Mouse (Mus musculus): ENCODE results near the gene Fam205a1. TPM values are rescaled to one million over a fixed set of nuclear protein-coding genes. Genes with fewer than 3 reads are reported as not detected.
"Not testable (repeated sequence)": the region's sequence is repeated elsewhere in the genome, so short reads cannot be mapped to it uniquely, and the experiment has no call there.

The Fam205a1 gene
- polyA plus RNA-seq (2016; fragmentation: Nextera tagmentation; extraction: Ambion mirVana): 0.15 and 0.18 TPM in 2 replicates

GRCm38 (mm10) chr4:42853788-42854187 is at the start of gene Fam205a1:
TSS of gene Fam205a1 (minus strand) at chr4:42853888.
- 77% methylated on average over 1 of the region's 1 CpGs for WGBS (ENCODE audit: insufficient replicate concordance)
- not testable (repeated sequence) for H3K27me3 ChIP-seq (replicated peaks); H3K4me1 ChIP-seq; ATAC-seq; H3K27ac ChIP-seq; H3K4me2 ChIP-seq; H3K4me3 ChIP-seq; H3K9me3 ChIP-seq (replicated peaks); H3K9ac ChIP-seq; H3K36me3 ChIP-seq

GRCm38 (mm10) chr4:42902730-42903129 is 49.0 kb upstream of the Fam205a1 start:
- ATAC-seq: no peak

GRCm38 (mm10) chr4:42902174-42902573 is 48.5 kb upstream of the Fam205a1 start:
- Histone ChIP-seq H3K4me2 (no peak overlapping the region), H3K4me1 (peaks cover 9% of the 10 kb centered on the region), H3K9ac (no peak overlapping the region), H3K4me3 (no peak overlapping the region), H3K36me3 (no peaks in the 10 kb centered on the region), H3K27me3 (replicated peaks) (peaks cover 38% of the 10 kb centered on the region), H3K9me3 (replicated peaks) (no peaks in the 10 kb centered on the region), H3K27ac (no peak overlapping the region)
- WGBS (ENCODE audit: insufficient replicate concordance): 36% methylated on average over 9 of the region's 9 CpGs
- ATAC-seq: no peak

More at GRCm38 (mm10) chr4:42902730-42903129, 49.0 kb upstream of the Fam205a1 start:
- Histone ChIP-seq H3K4me3 (no peak overlapping the region), H3K9ac (no peak overlapping the region), H3K4me1 (peaks cover 9% of the 10 kb centered on the region), H3K36me3 (no peaks in the 10 kb centered on the region), H3K27me3 (replicated peaks) (peaks cover 38% of the 10 kb centered on the region), H3K4me2 (no peak overlapping the region), H3K27ac (no peak overlapping the region), H3K9me3 (replicated peaks) (no peaks in the 10 kb centered on the region)
- 80% methylated on average over 5 of the region's 5 CpGs for WGBS (ENCODE audit: insufficient replicate concordance)

- Histone ChIP-seq H3K4me3 (no peak overlapping the region), H3K9me3 (replicated peaks) (no peaks in the 10 kb centered on the region), H3K9ac (no peak overlapping the region), H3K4me1 (peaks cover 9% of the 10 kb centered on the region), H3K4me2 (no peak overlapping the region), H3K36me3 (no peaks in the 10 kb centered on the region), H3K27me3 (replicated peaks) (peaks cover 38% of the 10 kb centered on the region), H3K27ac (no peak overlapping the region)
- WGBS (ENCODE audit: insufficient replicate concordance): 55% methylated on average over 5 of the region's 5 CpGs
- ATAC-seq: no peak
These were observed 47.2 kb upstream of the Fam205a1 start for GRCm38 (mm10) chr4:42900878-42901277.

GRCm38 (mm10) chr4:42898914-42899313 is 45.2 kb upstream of the Fam205a1 start:
- Histone ChIP-seq H3K9me3 (replicated peaks) (no peaks in the 10 kb centered on the region), H3K4me2 (no peak overlapping the region), H3K27me3 (replicated peaks) (peaks cover 38% of the 10 kb centered on the region), H3K9ac (no peak overlapping the region), H3K4me1 (peaks cover 6% of the 10 kb centered on the region), H3K27ac (no peak overlapping the region), H3K4me3 (no peak overlapping the region), H3K36me3 (no peaks in the 10 kb centered on the region)
- no peak for ATAC-seq
- 32% methylated on average over 3 of the region's 3 CpGs for WGBS (ENCODE audit: insufficient replicate concordance)

GRCm38 (mm10) chr4:42895118-42895517 is 41.4 kb upstream of the Fam205a1 start:
- no peak overlapping the region for H3K4me2 ChIP-seq
- H3K4me3 ChIP-seq: no peak overlapping the region
- whole genome bisulfite sequencing (ENCODE audit: insufficient replicate concordance): 81% methylated on average over 7 of the region's 7 CpGs
- no peak overlapping the region for H3K9ac ChIP-seq
- H3K27me3 ChIP-seq (replicated peaks): peaks cover 20% of the 10 kb centered on the region
- peaks cover 6% of the 10 kb centered on the region for H3K4me1 ChIP-seq
- no peak overlapping the region for H3K27ac ChIP-seq
- no peak for ATAC-seq
- no peaks in the 10 kb centered on the region for H3K36me3 ChIP-seq
- no peaks in the 10 kb centered on the region for H3K9me3 ChIP-seq (replicated peaks)

- Histone ChIP-seq H3K27me3 (replicated peaks) (peaks cover 4% of the 10 kb centered on the region; the same call in 1 of the 2 replicates), H3K9ac (no peak overlapping the region), H3K27ac (no peak overlapping the region), H3K9me3 (replicated peaks) (no peaks in the 10 kb centered on the region), H3K4me1 (peaks cover 6% of the 10 kb centered on the region), H3K4me3 (no peak overlapping the region), H3K36me3 (no peaks in the 10 kb centered on the region), H3K4me2 (no peak overlapping the region)
- WGBS (ENCODE audit: insufficient replicate concordance): 65% methylated on average over 7 of the region's 7 CpGs
- no peak for ATAC-seq
These were observed 37.5 kb upstream of the Fam205a1 start for GRCm38 (mm10) chr4:42891176-42891575.

GRCm38 (mm10) chr4:42888806-42889205 is 35.1 kb upstream of the Fam205a1 start:
- Histone ChIP-seq H3K27me3 (replicated peaks) (peaks cover 5% of the 10 kb centered on the region; the same call in 1 of the 2 replicates), H3K36me3 (no peaks in the 10 kb centered on the region), H3K27ac (no peak overlapping the region), H3K4me3 (no peak overlapping the region), H3K9me3 (replicated peaks) (no peaks in the 10 kb centered on the region), H3K4me2 (no peak overlapping the region), H3K4me1 (peaks cover 9% of the 10 kb centered on the region), H3K9ac (no peak overlapping the region)
- 79% methylated on average over 6 of the region's 6 CpGs for WGBS (ENCODE audit: insufficient replicate concordance)
- ATAC-seq: no peak

- no peak overlapping the region for H3K4me3 ChIP-seq
- H3K36me3 ChIP-seq: 0 out of 2 replicates have a peak, but pooled peaks cover 4% of the 10 kb centered on the region
- peaks cover 5% of the 10 kb centered on the region; the same call in 1 of the 2 replicates for H3K27me3 ChIP-seq (replicated peaks)
- H3K9me3 ChIP-seq (replicated peaks): no peaks in the 10 kb centered on the region
- WGBS (ENCODE audit: insufficient replicate concordance): 71% methylated on average over 6 of the region's 6 CpGs
- H3K4me2 ChIP-seq: no peak overlapping the region
- peaks cover 25% of the 10 kb centered on the region for H3K4me1 ChIP-seq
- no peak for ATAC-seq
- H3K27ac ChIP-seq: no peak overlapping the region
- H3K9ac ChIP-seq: no peak overlapping the region
These were observed 33.2 kb upstream of the Fam205a1 start for GRCm38 (mm10) chr4:42886926-42887325.

- peak overlapping the region; percentile 62 for H3K4me2 ChIP-seq
- peaks cover 64% of the 10 kb centered on the region for H3K4me1 ChIP-seq
- 0 out of 2 replicates have a peak, but pooled peaks cover 4% of the 10 kb centered on the region for H3K36me3 ChIP-seq
- peak overlapping the region; percentile 59 for H3K4me3 ChIP-seq
- peak overlapping the region; percentile 74 for H3K9ac ChIP-seq
- ATAC-seq: peak; percentile 77
- peak overlapping the region; percentile 92 for H3K27ac ChIP-seq
- H3K9me3 ChIP-seq (replicated peaks): no peaks in the 10 kb centered on the region
- no peaks in the 10 kb centered on the region for H3K27me3 ChIP-seq (replicated peaks)
- 0% methylated on average over 1 of the region's 1 CpGs for whole genome bisulfite sequencing (ENCODE audit: insufficient replicate concordance)
These were observed 26.9 kb upstream of the Fam205a1 start for GRCm38 (mm10) chr4:42880677-42880948.

- Histone ChIP-seq H3K36me3 (0 out of 2 replicates have a peak, but pooled peaks cover 4% of the 10 kb centered on the region), H3K4me1 (peaks cover 64% of the 10 kb centered on the region), H3K4me2 (peak overlapping the region; percentile 62), H3K4me3 (peak overlapping the region; percentile 59), H3K9ac (peak overlapping the region; percentile 74), H3K27ac (peak overlapping the region; percentile 92), H3K9me3 (replicated peaks) (no peaks in the 10 kb centered on the region), H3K27me3 (replicated peaks) (no peaks in the 10 kb centered on the region)
- WGBS (ENCODE audit: insufficient replicate concordance): 28% methylated on average over 16 of the region's 16 CpGs
- peak; percentile 99 for ATAC-seq
These were observed 26.4 kb upstream of the Fam205a1 start for GRCm38 (mm10) chr4:42879829-42880676.

- H3K9me3 ChIP-seq (replicated peaks): no peaks in the 10 kb centered on the region
- 57% methylated on average over 2 of the region's 2 CpGs for WGBS (ENCODE audit: insufficient replicate concordance)
- H3K27ac ChIP-seq: peak overlapping the region; percentile 65
- H3K27me3 ChIP-seq (replicated peaks): 0 out of 2 replicates have a peak, but pooled peaks cover 7% of the 10 kb centered on the region
- H3K9ac ChIP-seq: no peak overlapping the region
- no peak overlapping the region for H3K4me2 ChIP-seq
- H3K4me1 ChIP-seq: peaks cover 52% of the 10 kb centered on the region
- no peak overlapping the region for H3K4me3 ChIP-seq
- ATAC-seq: peak; percentile 27; the same call in 1 of the 2 replicates
- H3K36me3 ChIP-seq: 0 out of 2 replicates have a peak, but pooled peaks cover 4% of the 10 kb centered on the region
These were observed 24.0 kb upstream of the Fam205a1 start for GRCm38 (mm10) chr4:42877657-42878056.
